Mouse (Mus musculus) gastrocnemius, postnatal 4 days (tissue): Measurements from ENCODE around the gene Cdc14a. TPM values are rescaled to one million over a fixed set of nuclear protein-coding genes. Genes with fewer than 3 reads are reported as not detected.

Experiments used
- DNase-seq, 2 experiments: peaks; one replicate each; pipeline ENCODE4 v3.0.0; 2021 to 2022; ENCODE audit warnings: low spot score in 2 of 2, mixed read lengths in 2 of 2
- total RNA-seq, 2 experiments: library from RNA; stranded (reverse); gene quantifications; 2 replicates each; pipeline ENCODE4 v1.2.3; 2021

The Cdc14a gene
- total RNA-seq, 2 experiments from 2014 or later = 11.8 to 15.8 TPM

- no peak for DNase-seq
Observed at GRCm38 (mm10) chr3:116419791-116420190, 4.0 kb downstream of the Cdc14a start.

GRCm38 (mm10) chr3:116414451-116414860 is 9.4 kb downstream of the Cdc14a start:
- no peak for DNase-seq

DNA sequence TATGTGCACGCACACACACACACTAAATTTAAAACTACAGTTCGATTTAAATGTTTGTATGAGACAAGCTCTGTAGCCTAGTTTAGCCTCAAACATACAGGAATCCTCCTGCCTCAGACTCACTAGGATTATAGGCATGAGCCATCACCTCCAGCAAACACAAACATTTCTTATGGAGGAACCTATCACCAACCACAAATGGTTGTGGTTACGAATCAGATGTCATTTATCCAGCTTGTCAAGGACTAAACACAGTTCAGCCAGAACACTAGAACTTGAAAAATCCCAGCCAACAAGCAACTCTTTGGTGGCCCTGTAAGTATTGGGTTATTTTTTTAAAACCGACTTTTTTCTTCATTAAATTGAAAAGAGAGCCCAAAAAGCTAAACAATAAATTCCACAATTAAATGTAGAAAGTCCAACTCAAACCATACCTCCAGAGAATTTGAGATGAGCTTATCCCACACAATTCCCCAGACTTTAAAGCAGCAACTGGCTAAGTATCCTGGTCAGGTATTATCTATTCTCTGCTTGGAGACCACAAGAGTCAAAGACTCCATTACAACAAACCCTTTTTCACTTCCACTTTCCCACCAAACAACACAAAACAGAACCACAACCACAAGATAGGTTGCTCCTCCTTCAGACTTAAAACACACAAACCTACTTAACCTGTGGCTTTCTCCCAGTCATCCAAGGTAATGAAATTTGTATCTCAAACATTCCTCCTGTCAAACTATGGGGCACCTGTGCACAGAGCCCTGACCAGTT is 10.7 kb downstream of the Cdc14a start:
- no peak for DNase-seq

DNA sequence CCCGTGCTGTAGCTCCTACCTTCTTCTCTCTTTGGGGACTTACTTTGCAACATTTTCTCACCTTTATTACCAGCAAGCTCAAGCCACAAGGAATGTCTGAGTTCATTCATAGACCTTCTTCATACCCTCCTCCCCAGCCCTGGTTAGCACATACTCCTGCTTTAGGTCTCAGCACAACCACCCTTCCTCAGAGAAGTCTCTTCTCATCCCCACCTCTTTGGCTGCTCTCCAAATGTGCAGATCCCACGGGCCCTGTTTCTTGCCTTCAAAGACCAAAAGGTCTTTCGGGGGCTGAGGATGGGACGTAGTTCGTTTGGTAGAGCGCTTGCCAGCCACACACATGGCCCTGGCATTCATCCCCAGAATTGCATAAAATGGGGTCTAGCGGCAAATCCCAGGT is 13.8 kb downstream of the Cdc14a start:
- no peak for DNase-seq

GRCm38 (mm10) chr3:116409486-116409885 is 14.3 kb downstream of the Cdc14a start:
- DNase-seq = no peak

GRCm38 (mm10) chr3:116408856-116409255 is 15.0 kb downstream of the Cdc14a start:
- DNase-seq = no peak

DNA sequence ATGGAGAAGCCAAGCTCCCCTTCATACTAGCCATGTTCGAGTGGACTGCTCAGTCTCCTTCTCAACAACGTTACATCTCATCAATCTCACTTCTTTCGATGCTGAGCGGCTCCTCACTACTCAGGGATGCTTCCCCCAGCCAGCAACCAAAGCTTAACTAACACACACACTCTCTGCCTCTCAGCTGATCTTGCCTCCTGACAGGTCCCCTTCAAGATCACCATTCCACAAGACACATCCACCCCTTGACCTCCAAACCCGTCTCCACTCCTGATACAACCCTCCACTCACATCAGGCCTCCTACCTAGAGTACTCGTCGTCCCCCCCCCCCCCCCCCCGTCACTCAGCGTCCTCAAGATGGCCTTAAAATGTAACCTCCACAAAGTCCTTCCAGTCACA is 18.3 kb downstream of the Cdc14a start:
- DNase-seq = no peak

DNA sequence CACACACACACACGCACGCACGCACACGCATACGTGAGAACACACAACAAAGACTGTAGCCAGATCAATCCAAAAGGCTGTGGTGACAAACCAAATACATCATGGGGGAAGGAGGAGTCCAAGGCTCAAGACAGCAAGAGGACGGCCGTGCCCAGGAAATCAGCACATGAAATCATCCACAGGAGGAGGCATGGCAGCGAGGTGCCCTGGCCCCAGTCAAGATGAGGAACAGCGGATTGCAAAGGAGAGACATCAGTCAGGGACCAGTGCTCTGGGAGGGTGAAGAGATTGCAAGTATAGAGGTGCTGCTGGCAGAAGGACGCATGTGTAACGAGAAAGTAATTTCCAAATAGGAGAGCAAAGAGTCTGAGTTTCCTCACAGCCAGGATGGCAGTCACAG is 22.4 kb downstream of the Cdc14a start:
- DNase-seq = no peak

- DNase-seq = no peak
Observed at GRCm38 (mm10) chr3:116399349-116400090, 24.3 kb downstream of the Cdc14a start.

GRCm38 (mm10) chr3:116398543-116398942 is 25.3 kb downstream of the Cdc14a start:
- no peak for DNase-seq

GRCm38 (mm10) chr3:116397976-116398375 is 25.9 kb downstream of the Cdc14a start:
- no peak for DNase-seq

GRCm38 (mm10) chr3:116397341-116397740 is 26.5 kb downstream of the Cdc14a start:
- DNase-seq = no peak

DNA sequence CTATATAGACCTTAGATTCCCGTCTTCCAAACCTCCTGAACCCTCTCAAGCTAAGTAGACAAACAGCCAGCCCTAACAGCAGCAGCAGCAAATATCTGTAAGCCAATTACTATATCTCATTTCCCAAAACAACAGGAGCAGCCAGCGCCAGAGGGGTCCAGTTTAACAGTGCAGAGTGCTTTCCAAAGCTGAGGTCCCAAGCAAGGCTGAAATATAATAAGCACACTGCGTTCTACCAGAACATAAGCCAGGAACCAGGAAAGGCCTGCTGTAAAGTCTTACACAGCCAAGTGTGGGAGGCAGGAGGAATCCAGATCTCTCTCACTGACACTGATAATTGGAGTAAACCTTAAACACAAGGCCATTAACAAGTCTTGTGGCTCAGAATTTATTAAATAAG is 27.3 kb downstream of the Cdc14a start:
- DNase-seq = peak in 1 of 2 experiments; percentile 23

- no peak for DNase-seq
Observed at GRCm38 (mm10) chr3:116394885-116395390, 28.9 kb downstream of the Cdc14a start.

- DNase-seq = no peak
Observed at GRCm38 (mm10) chr3:116391399-116391798, 32.4 kb downstream of the Cdc14a start.

DNA sequence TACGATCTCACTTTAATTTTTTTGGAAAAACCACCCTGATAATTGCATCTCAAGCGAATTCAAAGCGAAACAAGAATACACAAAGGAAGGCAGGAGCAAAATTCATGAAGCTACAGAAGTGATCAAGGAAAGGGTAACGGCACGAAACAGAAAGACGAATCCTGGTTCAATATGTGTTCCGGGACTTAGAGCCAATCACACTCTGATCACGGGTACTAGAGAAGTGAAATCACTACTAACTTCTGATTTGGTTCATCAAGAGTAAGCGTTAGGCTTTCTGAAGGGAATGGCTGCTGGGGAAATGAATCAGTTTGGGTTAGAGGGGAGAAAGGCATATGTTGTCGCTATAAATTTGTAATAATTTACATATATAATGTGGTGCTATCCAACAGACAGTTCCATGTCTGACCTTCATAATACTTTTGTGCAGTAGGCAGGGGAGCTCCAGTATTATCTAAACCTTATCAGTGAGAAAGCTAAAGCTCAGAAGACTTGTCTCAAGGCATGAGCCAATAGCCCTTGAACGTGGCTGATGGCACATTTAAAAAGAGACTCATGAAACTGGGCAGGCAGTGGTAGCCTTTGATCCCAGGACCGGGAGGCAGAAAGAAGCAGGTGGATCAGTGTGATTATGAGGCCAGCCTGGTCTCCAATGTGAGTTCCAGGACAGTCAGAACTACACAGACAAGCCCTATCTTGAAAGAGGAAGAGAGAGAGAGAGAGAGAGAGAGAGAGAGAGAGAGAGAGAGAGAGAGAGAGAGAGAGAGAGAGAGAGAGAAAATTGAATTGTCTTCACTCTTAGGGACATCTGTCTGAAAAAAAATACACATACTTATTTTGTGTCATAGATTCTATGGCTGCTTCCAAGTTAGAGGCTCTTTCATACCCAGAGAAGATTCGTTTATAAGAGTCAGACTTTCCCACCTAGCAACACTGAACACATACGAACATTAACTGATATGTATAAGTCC is 34.0 kb downstream of the Cdc14a start:
- no peak for DNase-seq

GRCm38 (mm10) chr3:116388808-116389207 is 35.0 kb downstream of the Cdc14a start:
- no peak for DNase-seq

GRCm38 (mm10) chr3:116386886-116387285 is 36.9 kb downstream of the Cdc14a start:
- DNase-seq = no peak

GRCm38 (mm10) chr3:116386342-116386741 is 37.5 kb downstream of the Cdc14a start:
- no peak for DNase-seq

DNA sequence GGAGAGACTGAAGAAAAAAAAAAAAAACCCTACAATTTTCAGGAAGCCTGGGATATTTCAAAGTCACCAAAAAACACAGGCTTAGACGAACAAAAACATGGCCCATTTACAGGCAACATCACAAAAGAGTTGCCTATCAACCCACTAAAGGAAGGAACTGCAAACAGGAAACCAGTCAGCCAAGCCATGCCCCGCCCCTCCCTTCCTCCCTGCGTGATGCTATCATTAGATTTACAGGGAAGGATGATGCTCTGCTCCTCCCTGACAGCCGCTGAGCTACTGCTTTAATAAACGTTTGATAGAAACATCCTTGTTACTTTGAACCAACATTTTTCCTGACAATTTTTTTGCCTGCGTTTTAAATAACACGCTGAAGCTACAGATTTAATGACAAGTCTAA is 39.5 kb downstream of the Cdc14a start:
- DNase-seq = no peak

DNA sequence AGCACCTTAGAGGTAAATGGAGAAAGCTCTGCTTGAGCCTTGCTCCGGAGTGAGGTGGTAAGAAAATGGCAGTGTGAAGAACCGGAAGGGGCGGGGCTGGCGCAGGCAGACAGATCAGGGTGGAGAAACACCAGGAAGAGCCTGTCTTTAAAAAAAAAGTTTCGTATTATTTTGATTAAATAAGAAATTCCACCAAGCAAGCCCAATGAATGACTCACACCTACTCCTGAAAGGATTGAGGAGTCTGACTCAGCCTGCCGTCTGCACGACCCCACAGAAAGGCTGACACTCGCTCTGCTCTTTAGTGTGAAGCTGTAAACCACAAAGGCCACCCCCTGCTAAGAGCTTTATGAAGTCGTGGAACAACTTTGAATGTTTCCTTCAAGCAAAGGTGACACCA is 43.5 kb downstream of the Cdc14a start:
- no peak for DNase-seq
